Mouse (Mus musculus) heart, adult 2 months (tissue): Measurements from ENCODE around the gene Hist1h1a.
"Not testable (repeated sequence)": the region's sequence is repeated elsewhere in the genome, so short reads cannot be mapped to it uniquely, and the experiment has no call there.

Source experiments
- CTCF ChIP-seq: fragments of 200-600 bp; IDR thresholded peaks from 2 replicates; pipeline ENCODE4 v1.8.1; 2022; ENCODE audit warnings: antibody characterized with exemption, mild to moderate bottlenecking, moderate library complexity
- EP300 ChIP-seq: fragments of 200-500 bp; IDR thresholded peaks from 2 replicates; pipeline ENCODE4 v1.6.1; 2011; ENCODE audit warnings: low read depth, low read length, control low read depth; ENCODE audit not compliant: insufficient read depth
- POLR2A ChIP-seq: fragments of 200-500 bp; IDR thresholded peaks from 2 replicates; pipeline ENCODE4 v1.6.1; 2011; ENCODE audit warnings: mild to moderate bottlenecking, low read depth, low read length, control low read depth; ENCODE audit not compliant: insufficient read depth

DNA sequence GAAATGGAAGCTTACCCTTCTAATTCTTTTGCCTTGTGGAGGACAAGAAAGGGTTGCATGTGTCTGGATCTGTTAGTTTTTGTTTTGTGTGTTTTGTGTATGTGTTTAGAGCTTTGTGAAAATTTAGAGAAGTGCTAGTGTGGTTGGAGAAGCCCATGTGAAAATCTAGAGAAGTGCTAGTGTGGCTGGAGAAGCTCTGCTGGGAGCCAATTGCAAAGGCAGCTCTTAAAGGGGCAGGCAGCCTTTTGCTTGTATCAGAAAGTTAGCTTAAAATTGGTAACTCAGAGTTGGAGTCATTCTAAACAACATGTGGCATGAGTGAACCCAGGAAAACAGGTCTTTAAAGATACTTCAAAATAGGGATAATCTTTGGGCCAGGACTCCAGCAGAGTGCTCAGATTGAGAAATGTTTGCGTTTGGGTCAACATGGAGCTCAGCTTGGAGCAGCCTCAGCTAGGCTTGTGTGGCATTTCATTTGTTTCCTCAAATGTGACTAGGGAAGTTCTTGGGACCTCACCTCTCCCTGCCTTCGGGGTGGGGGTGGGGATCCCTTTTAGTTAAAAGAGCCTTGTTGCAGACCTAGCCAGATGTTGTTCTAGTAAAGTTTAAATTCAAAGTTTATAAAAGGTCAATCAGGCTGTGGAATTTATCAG is 45.7 kb upstream of the Hist1h1a start:
- TF ChIP-seq EP300, CTCF, POLR2A: not testable (repeated sequence)
